Mouse (Mus musculus) forebrain, embryonic 11.5 days (tissue): ENCODE results near the gene Ptprz1. TPM values are rescaled to one million over a fixed set of nuclear protein-coding genes. Genes with fewer than 3 reads are reported as not detected.

ENCODE experiments used
- ATAC-seq: fragments of 200-750 bp; cut with Nextera tagmentation; replicated peaks from 2 replicates; pipeline ENCODE4 v1.8.0; 2017; ENCODE audit warnings: moderate TSS enrichment; ENCODE audit not compliant: low FRiP score
- DNase-seq: peaks from one replicate; pipeline ENCODE4 v3.0.0-alpha.2; 2017; ENCODE audit warnings: low spot score
- H3K27ac ChIP-seq: fragments of 300-500 bp; sonication (generic); 2 replicates; pipeline ENCODE4 v1.5.1; 2014; ENCODE audit warnings: low read depth, low read length
- H3K27me3 ChIP-seq: fragments of 300-500 bp; sonication (generic); 2 replicates; pipeline ENCODE4 v1.6.1; 2014; ENCODE audit warnings: mild to moderate bottlenecking, low read length, mixed read lengths; ENCODE audit not compliant: control insufficient read depth, insufficient read depth
- H3K36me3 ChIP-seq: fragments of 300-500 bp; sonication (generic); 2 replicates; pipeline ENCODE4 v1.6.1; 2014; ENCODE audit warnings: mild to moderate bottlenecking, low read length, moderate library complexity, mixed read lengths; ENCODE audit not compliant: control insufficient read depth, insufficient read depth
- H3K4me1 ChIP-seq: fragments of 300-500 bp; sonication (generic); replicated peaks from 2 replicates; pipeline ENCODE4 v1.6.1; 2014; ENCODE audit warnings: low read length, mixed read lengths; ENCODE audit not compliant: control insufficient read depth, insufficient read depth
- H3K4me2 ChIP-seq: fragments of 300-500 bp; sonication (generic); 2 replicates; pipeline ENCODE4 v1.6.1; 2014; ENCODE audit warnings: low read depth, mild to moderate bottlenecking, low read length, moderate library complexity, mixed read lengths; ENCODE audit not compliant: severe bottlenecking
- H3K4me3 ChIP-seq: fragments of 300-500 bp; sonication (generic); 2 replicates; pipeline ENCODE4 v1.5.1; 2014; ENCODE audit warnings: low read depth, low read length
- H3K9ac ChIP-seq: fragments of 300-500 bp; sonication (generic); 2 replicates; pipeline ENCODE4 v1.6.1; 2014; ENCODE audit warnings: low read length
- H3K9me3 ChIP-seq: fragments of 300-500 bp; sonication (generic); 2 replicates; pipeline ENCODE4 v1.6.1; 2016; ENCODE audit warnings: low read length, mixed read lengths; ENCODE audit not compliant: control insufficient read depth
- WGBS: fragments of 180-500 bp; shearing (Covaris S2); extraction: QIAGEN DNeasy Blood & Tissue Kit; methylation state at CpG from one replicate; pipeline ENCODE4 v1.1.7; 2014; 5-methylcytosine and 5-hydroxymethylcytosine counted together
- polyA plus RNA-seq: library from polyadenylated mRNA; unstranded; fragments of >200 nt; fragmentation: Nextera tagmentation; extraction: Ambion mirVana; gene quantifications from 2 replicates; pipeline ENCODE4 v1.2.1, GENCODE M21; 2014

The Ptprz1 gene
- polyA plus RNA-seq, 1 experiment from 2014 or later, result 94.4 TPM

GRCm38 (mm10) chr6:22908510-22909256 lies 33.4 kb downstream of the Ptprz1 start:
- ATAC-seq (peak; percentile 65; the same call in 1 of the 2 replicates), DNase-seq (no peak)
- 72% methylated on average over 6 of the region's 6 CpGs for WGBS

GRCm38 (mm10) chr6:22909257-22909907 lies 34.1 kb downstream of the Ptprz1 start:
- no peaks in the 10 kb centered on the region for H3K27me3 ChIP-seq
- no peak overlapping the region for H3K4me3 ChIP-seq
- H3K9ac ChIP-seq, result no peak overlapping the region
- no peak overlapping the region for H3K27ac ChIP-seq
- 0 out of 2 replicates have a peak, but pooled peaks have one; percentile 45 for ATAC-seq
- WGBS, result 31% methylated on average over 6 of the region's 6 CpGs
- no peak for DNase-seq
- H3K36me3 ChIP-seq, result no peaks in the 10 kb centered on the region
- no peaks in the 10 kb centered on the region for H3K9me3 ChIP-seq
- peaks cover 3% of the 10 kb centered on the region for H3K4me1 ChIP-seq
- no peak overlapping the region for H3K4me2 ChIP-seq

More at GRCm38 (mm10) chr6:22908510-22909256, 33.4 kb downstream of the Ptprz1 start:
- no peaks in the 10 kb centered on the region for H3K9me3 ChIP-seq
- no peaks in the 10 kb centered on the region for H3K27me3 ChIP-seq
- H3K4me1 ChIP-seq, result peaks cover 3% of the 10 kb centered on the region
- H3K4me2 ChIP-seq, result no peak overlapping the region
- no peaks in the 10 kb centered on the region for H3K36me3 ChIP-seq
- H3K9ac ChIP-seq, result no peak overlapping the region
- H3K4me3 ChIP-seq, result no peak overlapping the region
- H3K27ac ChIP-seq, result no peak overlapping the region

GRCm38 (mm10) chr6:22909908-22910260 lies 34.6 kb downstream of the Ptprz1 start:
- no peak for ATAC-seq
- no peak overlapping the region for H3K9ac ChIP-seq

GRCm38 (mm10) chr6:22922880-22923279 lies 47.6 kb downstream of the Ptprz1 start:
- DNase-seq (no peak), ATAC-seq (peak; percentile 95)
- H3K27me3 ChIP-seq, result no peaks in the 10 kb centered on the region
- H3K4me3 ChIP-seq, result no peak overlapping the region
- no peak overlapping the region for H3K4me2 ChIP-seq
- 6% methylated on average over 1 of the region's 1 CpGs for WGBS
- H3K9ac ChIP-seq, result no peak overlapping the region
- peak overlapping the region; percentile 62; the same call in 1 of the 2 replicates for H3K27ac ChIP-seq
- H3K36me3 ChIP-seq, result no peaks in the 10 kb centered on the region; the same call in 1 of the 2 replicates
- no peaks in the 10 kb centered on the region for H3K9me3 ChIP-seq
- H3K4me1 ChIP-seq, result peaks cover 3% of the 10 kb centered on the region; the same call in 1 of the 2 replicates

More at GRCm38 (mm10) chr6:22909908-22910260, 34.6 kb downstream of the Ptprz1 start:
- 46% methylated on average over 4 of the region's 4 CpGs for WGBS
- H3K4me1 ChIP-seq, result peaks cover 3% of the 10 kb centered on the region
- no peaks in the 10 kb centered on the region for H3K9me3 ChIP-seq
- no peak for DNase-seq
- no peak overlapping the region for H3K27ac ChIP-seq
- H3K27me3 ChIP-seq, result no peaks in the 10 kb centered on the region
- no peak overlapping the region for H3K4me2 ChIP-seq
- no peak overlapping the region for H3K4me3 ChIP-seq
- H3K36me3 ChIP-seq, result no peaks in the 10 kb centered on the region

GRCm38 (mm10) chr6:22932768-22933265 lies 57.5 kb downstream of the Ptprz1 start:
- ATAC-seq (peak; percentile 64; the same call in 1 of the 2 replicates), DNase-seq (no peak)
- Histone ChIP-seq H3K36me3 (no peaks in the 10 kb centered on the region), H3K27me3 (no peaks in the 10 kb centered on the region), H3K27ac (no peak overlapping the region), H3K9ac (no peak overlapping the region), H3K4me3 (no peak overlapping the region), H3K4me1 (peaks cover 9% of the 10 kb centered on the region; the same call in 1 of the 2 replicates), H3K9me3 (no peaks in the 10 kb centered on the region), H3K4me2 (no peak overlapping the region)
- WGBS, result 53% methylated on average over 2 of the region's 2 CpGs

GRCm38 (mm10) chr6:22937126-22937525 lies 61.8 kb downstream of the Ptprz1 start:
- H3K36me3 ChIP-seq, result no peaks in the 10 kb centered on the region
- H3K27me3 ChIP-seq, result no peaks in the 10 kb centered on the region
- H3K27ac ChIP-seq, result no peak overlapping the region
- H3K4me3 ChIP-seq, result no peak overlapping the region
- no peaks in the 10 kb centered on the region for H3K9me3 ChIP-seq
- no peak for ATAC-seq
- H3K4me2 ChIP-seq, result no peak overlapping the region
- H3K4me1 ChIP-seq, result peaks cover 9% of the 10 kb centered on the region
- WGBS, result 54% methylated on average over 4 of the region's 4 CpGs
- no peak overlapping the region for H3K9ac ChIP-seq
- no peak for DNase-seq

- DNase-seq (no peak), ATAC-seq (peak; percentile 57; the same call in 1 of the 2 replicates)
- 52% methylated on average over 5 of the region's 5 CpGs for WGBS
- Histone ChIP-seq H3K36me3 (no peaks in the 10 kb centered on the region), H3K4me3 (no peak overlapping the region), H3K9me3 (no peaks in the 10 kb centered on the region), H3K4me2 (no peak overlapping the region), H3K4me1 (peaks cover 9% of the 10 kb centered on the region), H3K9ac (no peak overlapping the region), H3K27me3 (no peaks in the 10 kb centered on the region), H3K27ac (no peak overlapping the region)
Observed at GRCm38 (mm10) chr6:22937526-22937925, 62.2 kb downstream of the Ptprz1 start.

- Histone ChIP-seq H3K9ac (no peak overlapping the region), H3K4me3 (no peak overlapping the region), H3K36me3 (no peaks in the 10 kb centered on the region), H3K9me3 (no peaks in the 10 kb centered on the region), H3K27me3 (no peaks in the 10 kb centered on the region), H3K4me2 (no peak overlapping the region), H3K4me1 (no peaks in the 10 kb centered on the region; the same call in 1 of the 2 replicates), H3K27ac (no peak overlapping the region)
- ATAC-seq (no peak), DNase-seq (no peak)
- WGBS, result 96% methylated on average over 3 of the region's 3 CpGs
Observed at GRCm38 (mm10) chr6:22944191-22944590, 68.9 kb downstream of the Ptprz1 start.
